Mouse (Mus musculus) olfactory bulb, adult 2 months (tissue): ENCODE measurements around the gene Bdh1.

ENCODE experiments used
- CTCF ChIP-seq: fragments of 200-500 bp; IDR thresholded peaks from 2 replicates; pipeline ENCODE4 v1.5.1; 2012; ENCODE audit warnings: low read depth, mild to moderate bottlenecking, low read length, moderate library complexity; ENCODE audit not compliant: insufficient read depth
- POLR2A ChIP-seq: fragments of 200-500 bp; IDR thresholded peaks from 2 replicates; pipeline ENCODE4 v1.6.1; 2012; ENCODE audit warnings: mild to moderate bottlenecking, low read depth, low read length, moderate library complexity; ENCODE audit not compliant: insufficient read depth

DNA sequence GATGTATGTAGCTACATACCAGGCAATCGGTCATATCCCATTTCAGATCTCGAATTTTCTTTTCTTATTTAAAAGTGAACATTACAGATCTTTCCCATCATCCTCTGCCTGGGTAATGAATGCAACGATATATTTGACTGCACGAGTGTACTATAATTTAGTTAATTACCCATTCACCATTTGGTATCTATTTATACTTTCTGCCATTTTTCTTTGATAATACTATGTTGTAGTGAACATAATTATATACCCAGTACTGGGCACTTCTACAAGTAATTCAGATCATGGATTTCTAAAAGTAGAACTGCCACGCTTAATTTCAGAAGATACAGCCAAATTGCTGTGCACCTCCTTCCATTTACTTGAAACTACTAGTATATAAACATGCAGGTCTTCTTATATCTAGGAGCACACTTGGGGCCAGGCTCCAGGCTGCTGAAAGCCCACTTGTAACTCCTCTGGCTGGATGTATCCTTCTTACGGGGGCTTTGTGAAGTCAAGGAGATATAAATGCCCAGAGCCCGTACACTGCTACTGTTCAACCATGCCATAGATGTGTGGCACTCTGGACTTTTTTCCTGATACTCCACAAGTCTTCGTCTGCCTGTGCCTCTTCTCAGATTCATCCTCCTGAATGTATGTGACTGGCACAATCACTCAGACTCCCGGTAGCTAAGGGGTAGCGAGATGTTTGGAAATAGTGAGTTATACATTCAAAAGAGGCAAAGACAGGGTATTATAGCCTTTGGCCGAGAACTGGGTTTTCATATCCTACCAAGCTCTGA, 21.0 kb upstream of the Bdh1 start:
- no peak for TF ChIP-seq CTCF
- no peak for TF ChIP-seq POLR2A
